Mouse (Mus musculus) erythroblast, embryonic 14.5 days (primary cell): ENCODE data around the gene Apof.

Experiments used
- GATA1 ChIP-seq: IDR thresholded peaks from 2 replicates; pipeline ENCODE4 v1.6.1; 2012; ENCODE audit warnings: low read length, inconsistent platforms, mixed read lengths
- TAL1 ChIP-seq: IDR thresholded peaks from 3 replicates; pipeline ENCODE4 v1.6.1; 2012; ENCODE audit warnings: low read length, inconsistent platforms, mixed read lengths

DNA sequence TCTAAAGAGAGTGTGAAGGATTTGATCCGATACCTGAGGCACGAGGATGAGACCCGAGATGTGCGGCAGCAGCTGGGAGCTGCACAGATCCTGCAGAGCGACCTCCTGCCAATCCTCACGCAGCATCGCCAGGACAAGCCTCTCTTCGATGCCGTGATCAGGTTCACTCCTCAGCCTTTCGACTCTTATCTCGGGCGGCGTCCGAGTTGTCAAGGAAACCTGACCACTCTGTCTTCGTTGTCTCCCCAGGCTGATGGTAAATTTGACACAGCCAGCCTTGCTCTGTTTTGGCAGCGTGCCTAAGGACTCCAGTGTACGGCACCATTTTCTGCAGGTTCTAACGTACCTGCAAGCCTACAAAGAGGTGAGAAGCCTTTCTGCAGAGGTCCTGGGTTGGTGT lies 28.3 kb upstream of the Apof start:
- TF ChIP-seq TAL1, result no peak
- TF ChIP-seq GATA1, result no peak
